In the genomic region with DNA sequence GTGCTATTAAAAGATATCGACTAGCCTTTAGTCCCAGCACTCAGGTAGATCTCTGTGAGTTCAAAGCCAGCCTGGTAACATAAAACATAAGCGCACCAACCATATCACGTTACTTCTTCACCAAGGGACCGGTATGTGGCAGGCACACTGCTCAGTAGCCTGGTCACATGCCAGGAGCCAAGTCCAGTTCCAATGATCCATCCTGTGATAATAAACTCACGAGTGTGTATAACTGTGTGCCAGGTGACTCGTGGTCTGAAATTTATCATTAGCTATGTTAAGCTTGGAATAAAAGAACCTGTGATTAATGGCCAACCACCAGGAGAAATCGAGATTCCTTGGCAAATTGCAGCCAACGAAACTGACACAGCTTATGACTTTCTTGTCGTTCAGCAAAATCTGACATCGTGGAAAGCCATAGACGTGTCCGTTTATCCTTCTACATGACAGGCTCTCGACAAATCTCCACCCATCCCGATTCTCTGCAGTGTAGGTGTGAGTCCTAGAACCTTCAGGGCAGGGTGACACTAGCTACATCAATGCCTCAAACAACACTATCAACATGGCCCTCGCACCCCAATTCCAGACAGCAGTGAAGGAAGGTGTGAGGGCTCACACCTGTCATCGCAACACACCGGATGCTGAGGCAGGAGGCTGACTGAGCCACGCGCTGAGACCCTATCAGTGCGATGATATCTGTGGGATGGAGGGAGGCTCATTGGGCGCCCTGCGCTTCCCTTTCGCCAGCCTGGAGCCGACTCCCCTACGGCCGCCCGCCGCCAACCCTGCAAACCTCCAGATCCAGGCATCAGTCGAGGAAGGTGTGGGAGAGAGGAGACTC, we compare ENCODE assay signal across 8 mouse cellular contexts. TPM values are rescaled to one million over a fixed set of nuclear protein-coding genes. Genes with fewer than 3 reads are reported as not detected.
DNase-seq lines count a peak whose midpoint lies in the region; ATAC-seq and TF ChIP-seq lines count a peak whose summit lies in the region.

No protein-coding gene starts in this region.

- H3K4me1 ChIP-seq in ES-E14 (ENCODE audit: control insufficient read depth in 2 of 2, insufficient read depth in 2 of 2, low read length in 2 of 2, poor library complexity in 1 of 2): no peaks in the 10 kb centered on the region
- peaks cover 5% of the 10 kb centered on the region; the same call in 1 of the 2 replicates for H3K4me1 ChIP-seq in kidney, embryonic 14.5 days (ENCODE audit: control insufficient read depth, insufficient read depth, low read length)
- peaks cover 10% of the 10 kb centered on the region for H3K4me1 ChIP-seq in midbrain, embryonic 13.5 days (replicated peaks)

- peaks cover 3% of the 10 kb centered on the region; the same call in 1 of the 2 replicates for H3K36me3 ChIP-seq in ES-E14 (ENCODE audit: control insufficient read depth, insufficient read depth, low read length, poor library complexity, severe bottlenecking)
- peaks cover 10% of the 10 kb centered on the region for H3K36me3 ChIP-seq in kidney, embryonic 14.5 days (ENCODE audit: control insufficient read depth, insufficient read depth, low read length)
- H3K36me3 ChIP-seq in midbrain, embryonic 13.5 days: peaks cover 25% of the 10 kb centered on the region

- peak; percentile 52; the same call in 1 of the 2 replicates for ATAC-seq in erythroid progenitor cell, adult 5-6 weeks (replicated peaks; ENCODE audit: low FRiP score, poor library complexity, severe bottlenecking)
- ATAC-seq in kidney, embryonic 14.5 days (ENCODE audit: low FRiP score, low TSS enrichment): no peak; the same call in 1 of the 2 replicates
- no peak for ATAC-seq in midbrain, embryonic 13.5 days

- peak overlapping the region; percentile 89 for H3K4me2 ChIP-seq in kidney, embryonic 14.5 days (replicated peaks; ENCODE audit: low read depth, low read length)
- peak overlapping the region; percentile 80 for H3K4me2 ChIP-seq in midbrain, embryonic 13.5 days (replicated peaks)

- no peak for TF ChIP-seq CTCF in gastrocnemius, adult 2 months (IDR thresholded peaks at IDR 0.05)

- no peak for DNase-seq in gastrocnemius, adult 2 months
- no peak for DNase-seq in gastrocnemius, adult 18-20 months (ENCODE audit: low spot score)
- no peak for DNase-seq in ES-E14 (ENCODE audit: low read depth, low spot score)
- no peak for DNase-seq in urinary bladder, adult 18-20 months (ENCODE audit: low spot score in 2 of 2)
- DNase-seq in thymus, postnatal 25 days: no peak

- intact Hi-C loops in gastrocnemius, adult 2 months (cut with DNase I): loop anchor here (1.0 to 5.0 kb wide), 2 partner anchors 61 to 204 kb away; a partner anchor contains a TSS

- peak overlapping the region; percentile 87 for H3K4me3 ChIP-seq in gastrocnemius, adult 2 months
- H3K4me3 ChIP-seq in ES-E14 (ENCODE audit: insufficient read depth in 1 of 2, low read depth in 1 of 2, low read length in 2 of 2, poor library complexity in 1 of 2, severe bottlenecking in 1 of 2): peak overlapping the region; percentile 22 to 58; a peak in 3 of 4 replicates
- H3K4me3 ChIP-seq in kidney, embryonic 14.5 days (ENCODE audit: low read length): peak overlapping the region; percentile 62
- H3K4me3 ChIP-seq in midbrain, embryonic 13.5 days (replicated peaks): peak overlapping the region; percentile 70

- H3K27ac ChIP-seq in gastrocnemius, adult 2 months: peak overlapping the region; percentile 89
- H3K27ac ChIP-seq in ES-E14 (ENCODE audit: insufficient read depth, low read depth, low read length, poor library complexity, severe bottlenecking): no peak overlapping the region
- peak overlapping the region; percentile 73 for H3K27ac ChIP-seq in kidney, embryonic 14.5 days (ENCODE audit: low read depth, low read length)
- peak overlapping the region; percentile 82 for H3K27ac ChIP-seq in midbrain, embryonic 13.5 days

- 29% methylated on average over 29 of the region's 29 CpGs for WGBS in kidney, embryonic 14.5 days
- WGBS in midbrain, embryonic 13.5 days: 31% methylated on average over 29 of the region's 29 CpGs

- no peaks in the 10 kb centered on the region for H3K27me3 ChIP-seq in kidney, embryonic 14.5 days (ENCODE audit: control insufficient read depth, insufficient read depth, low read length)
- H3K27me3 ChIP-seq in midbrain, embryonic 13.5 days: 0 out of 2 replicates have a peak, but pooled peaks cover 6% of the 10 kb centered on the region

- no peaks in the 10 kb centered on the region for H3K9me3 ChIP-seq in ES-E14 (ENCODE audit: control insufficient read depth, insufficient read depth, low read depth, low read length)
- H3K9me3 ChIP-seq in kidney, embryonic 14.5 days (ENCODE audit: control insufficient read depth, low read length): no peaks in the 10 kb centered on the region
- H3K9me3 ChIP-seq in midbrain, embryonic 13.5 days: no peaks in the 10 kb centered on the region

- peak overlapping the region; percentile 61; the same call in 1 of the 2 replicates for H3K9ac ChIP-seq in ES-E14 (ENCODE audit: insufficient read depth, low read depth, low read length, poor library complexity, severe bottlenecking)
- peak overlapping the region; percentile 68 for H3K9ac ChIP-seq in kidney, embryonic 14.5 days (ENCODE audit: low read depth, low read length)
- H3K9ac ChIP-seq in midbrain, embryonic 13.5 days (replicated peaks): peak overlapping the region; percentile 86

- in situ Hi-C loops in ES-E14 (cut with MboI; ENCODE audit: low sequenced_read_pairs in 2 of 2, unreplicated experiment in 2 of 2): no loop called here

TF ChIP-seq in ES-E14, 5 proteins besides CTCF, POLR2A, EP300 and RAD21:
- no peak for TF ChIP-seq ZNF384 (IDR thresholded peaks at IDR 0.05; ENCODE audit: low read depth, low read length)
- TF ChIP-seq MAFK (IDR thresholded peaks at IDR 0.05; ENCODE audit: insufficient read depth, low read depth, low read length): no peak
- TF ChIP-seq ZC3H11A (IDR thresholded peaks at IDR 0.05; ENCODE audit: borderline replicate concordance, low read depth, low read length): no peak
- no peak for TF ChIP-seq CHD2 (IDR thresholded peaks at IDR 0.05; ENCODE audit: low read depth, low read length)
- TF ChIP-seq HCFC1 (IDR thresholded peaks at IDR 0.05; ENCODE audit: borderline replicate concordance, insufficient read depth, low read length): no peak

RNA-seq across cellular contexts. Expression of a gene that starts 0.5 kb away (rescaled TPM):
- total RNA-seq in gastrocnemius, adult 2 months (2021): 1 to 10 TPM; 2.4 to 2.5 TPM
- 1 to 10 TPM; 1.7 to 2.1 TPM for total RNA-seq in gastrocnemius, adult 18-20 months (2021)
- total RNA-seq in ES-E14 (2012; rRNA removed): 5.4 and 8.0 TPM in 2 replicates
- 0.72 TPM in 1 of 2 replicates, not detected in the other for total RNA-seq in erythroid progenitor cell, adult 5-6 weeks (2015; ENCODE audit: low replicate concordance)
- total RNA-seq in erythroid progenitor cell, adult 5-6 weeks (2017; ENCODE audit: low replicate concordance): 0.39 TPM in 1 of 2 replicates, not detected in the other
- polyA plus RNA-seq in kidney, embryonic 14.5 days (2014; fragmentation: Nextera tagmentation; extraction: Ambion mirVana): 9.6 and 10.3 TPM in 2 replicates
- 19.4 and 22.0 TPM in 2 replicates for polyA plus RNA-seq in midbrain, embryonic 13.5 days (2015; fragmentation: Nextera tagmentation; extraction: Ambion mirVana)

RNA-seq across cellular contexts. Expression of a gene that starts 14.9 kb away (rescaled TPM):
- total RNA-seq in gastrocnemius, adult 2 months (2021): 1 to 10 TPM; 2.6 to 4.1 TPM
- 1 to 10 TPM; 2.2 to 2.6 TPM for total RNA-seq in gastrocnemius, adult 18-20 months (2021)
- 22.4 and 30.4 TPM in 2 replicates for total RNA-seq in ES-E14 (2012; rRNA removed)
- total RNA-seq in erythroid progenitor cell, adult 5-6 weeks (2015; ENCODE audit: low replicate concordance): 1.1 and 2.5 TPM in 2 replicates
- 1.8 TPM in 1 of 2 replicates, not detected in the other for total RNA-seq in erythroid progenitor cell, adult 5-6 weeks (2017; ENCODE audit: low replicate concordance)
- 31.3 and 39.5 TPM in 2 replicates for polyA plus RNA-seq in kidney, embryonic 14.5 days (2014; fragmentation: Nextera tagmentation; extraction: Ambion mirVana)
- 41.2 and 49.4 TPM in 2 replicates for polyA plus RNA-seq in midbrain, embryonic 13.5 days (2015; fragmentation: Nextera tagmentation; extraction: Ambion mirVana)

RNA-seq across cellular contexts. Expression of a gene that starts 17.8 kb away (rescaled TPM):
- not detected for total RNA-seq in gastrocnemius, adult 2 months (2021)
- total RNA-seq in gastrocnemius, adult 18-20 months (2021): not detected
- 2.3 and 2.4 TPM in 2 replicates for total RNA-seq in ES-E14 (2012; rRNA removed)
- not detected in 2 replicates for total RNA-seq in erythroid progenitor cell, adult 5-6 weeks (2015; ENCODE audit: low replicate concordance)
- total RNA-seq in erythroid progenitor cell, adult 5-6 weeks (2017; ENCODE audit: low replicate concordance): not detected in 2 replicates
- 0.26 and 0.31 TPM in 2 replicates for polyA plus RNA-seq in kidney, embryonic 14.5 days (2014; fragmentation: Nextera tagmentation; extraction: Ambion mirVana)
- polyA plus RNA-seq in midbrain, embryonic 13.5 days (2015; fragmentation: Nextera tagmentation; extraction: Ambion mirVana): 0.40 TPM in 1 of 2 replicates, not detected in the other

RNA-seq across cellular contexts. Expression of a gene that starts 33.0 kb away (rescaled TPM):
- total RNA-seq in gastrocnemius, adult 2 months (2021): not detected
- not detected for total RNA-seq in gastrocnemius, adult 18-20 months (2021)
- total RNA-seq in ES-E14 (2012; rRNA removed): not detected in 2 replicates
- not detected in 2 replicates for total RNA-seq in erythroid progenitor cell, adult 5-6 weeks (2015; ENCODE audit: low replicate concordance)
- not detected in 2 replicates for total RNA-seq in erythroid progenitor cell, adult 5-6 weeks (2017; ENCODE audit: low replicate concordance)
- not detected in 2 replicates for polyA plus RNA-seq in kidney, embryonic 14.5 days (2014; fragmentation: Nextera tagmentation; extraction: Ambion mirVana)
- polyA plus RNA-seq in midbrain, embryonic 13.5 days (2015; fragmentation: Nextera tagmentation; extraction: Ambion mirVana): not detected in 2 replicates

RNA-seq across cellular contexts. Expression of a gene that starts 45.7 kb away (rescaled TPM):
- total RNA-seq in gastrocnemius, adult 2 months (2021): 1 to 10 TPM; 4.3 to 5.9 TPM
- total RNA-seq in gastrocnemius, adult 18-20 months (2021): 1 to 10 TPM; 7.0 TPM
- 4.2 and 4.7 TPM in 2 replicates for total RNA-seq in ES-E14 (2012; rRNA removed)
- not detected in 2 replicates for total RNA-seq in erythroid progenitor cell, adult 5-6 weeks (2015; ENCODE audit: low replicate concordance)
- 0.39 and 0.83 TPM in 2 replicates for total RNA-seq in erythroid progenitor cell, adult 5-6 weeks (2017; ENCODE audit: low replicate concordance)
- polyA plus RNA-seq in kidney, embryonic 14.5 days (2014; fragmentation: Nextera tagmentation; extraction: Ambion mirVana): 6.3 and 11.8 TPM in 2 replicates
- polyA plus RNA-seq in midbrain, embryonic 13.5 days (2015; fragmentation: Nextera tagmentation; extraction: Ambion mirVana): 7.7 and 7.8 TPM in 2 replicates
